Mouse (Mus musculus) heart, adult 18-20 months (tissue): ENCODE results near the gene Macrod1. TPM values are rescaled to one million over a fixed set of nuclear protein-coding genes. Genes with fewer than 3 reads are reported as not detected.
"Not testable (repeated sequence)": the region's sequence is repeated elsewhere in the genome, so short reads cannot be mapped to it uniquely, and the experiment has no call there.

ENCODE experiments used
- DNase-seq, 2 experiments: peaks; one replicate each; pipeline ENCODE4 v3.0.0; 2021 to 2022; ENCODE audit warnings: mixed read lengths in 1 of 2
- total RNA-seq, 2 experiments: library from RNA; stranded (reverse); gene quantifications; 2 replicates each; pipeline ENCODE4 v1.2.3; 2021

The Macrod1 gene
- total RNA-seq, 2 experiments from 2014 or later, result 303 to 332 TPM

GRCm38 (mm10) chr19:7055173-7055572 lies 1.4 kb upstream of the Macrod1 start:
- DNase-seq, result peak; percentile 50 to 57

DNA sequence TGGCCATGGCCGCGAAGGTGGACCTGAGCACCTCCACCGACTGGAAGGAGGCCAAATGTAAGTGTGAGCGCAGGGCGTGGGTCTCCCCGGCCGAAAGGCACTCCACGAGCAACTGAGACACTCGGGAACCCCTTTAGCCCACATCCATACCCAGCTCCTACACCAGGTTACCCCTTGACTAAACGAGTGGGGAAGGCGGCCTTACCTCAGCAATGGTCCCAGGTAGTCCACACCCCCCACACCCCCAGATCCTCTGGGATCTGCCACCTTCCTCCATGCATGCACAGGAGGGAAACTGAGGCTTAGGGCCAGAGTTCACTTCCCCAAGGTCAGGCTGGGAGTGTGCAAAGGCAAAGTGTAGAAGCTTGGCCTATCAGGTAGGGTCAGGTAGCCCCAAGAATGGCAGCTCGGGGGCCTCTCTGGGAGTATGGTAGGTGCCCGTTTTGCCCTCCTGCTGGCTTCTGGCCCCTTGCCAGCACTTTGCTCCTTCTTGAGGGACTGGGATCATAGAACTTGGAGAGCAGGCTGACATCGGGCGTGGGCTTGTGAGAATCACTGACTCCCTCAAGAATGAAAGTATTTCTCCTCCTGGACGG lies 614 bp downstream of the Macrod1 start:
- no peak for DNase-seq

DNA sequence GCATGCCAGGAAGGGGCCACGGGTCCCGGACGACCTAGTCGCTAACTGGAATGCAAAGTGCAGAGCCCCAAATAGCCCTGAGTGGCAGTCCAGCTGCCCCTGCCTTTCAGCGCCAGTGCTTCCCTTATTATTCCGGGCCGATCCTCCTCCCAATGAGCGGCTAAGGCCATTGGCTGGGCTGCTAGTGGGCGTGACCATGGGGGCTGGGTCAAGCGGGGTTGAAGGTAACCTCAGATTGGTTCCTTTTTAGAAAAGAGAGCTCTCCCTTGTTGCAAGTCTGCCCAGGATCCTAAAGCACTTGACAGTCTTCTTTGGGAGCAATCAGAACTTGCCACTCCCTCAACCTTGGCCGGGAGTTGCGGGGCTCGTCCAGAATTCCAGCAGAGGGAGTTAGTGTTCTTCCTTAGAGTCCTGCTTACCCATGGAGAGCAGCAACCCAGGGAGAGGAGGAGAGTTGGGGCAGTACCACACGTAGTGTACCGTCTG lies 1.2 kb downstream of the Macrod1 start:
- DNase-seq, result peak; percentile 94

GRCm38 (mm10) chr19:7058541-7058940 lies 1.9 kb downstream of the Macrod1 start:
- DNase-seq, result no peak

DNA sequence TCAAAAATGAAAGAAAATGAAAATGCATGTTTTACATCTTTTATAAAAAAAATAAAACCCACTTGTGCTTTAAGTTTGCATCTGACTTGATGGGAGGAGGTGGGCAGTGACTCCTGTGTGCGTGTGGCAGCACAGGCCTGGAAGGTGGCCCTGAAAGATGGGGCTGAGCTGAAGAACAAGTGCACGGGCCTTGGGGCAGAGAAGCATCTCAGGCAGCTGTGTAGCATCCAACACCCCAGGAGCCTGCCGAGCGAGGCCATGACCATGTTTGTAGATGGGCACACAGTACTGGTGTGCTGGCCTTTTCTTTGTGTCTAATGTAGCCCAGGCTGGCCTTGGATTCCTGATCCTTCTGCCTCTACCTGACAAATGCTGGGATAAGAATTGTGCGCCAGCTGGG lies 5.5 kb downstream of the Macrod1 start:
- no peak for DNase-seq

DNA sequence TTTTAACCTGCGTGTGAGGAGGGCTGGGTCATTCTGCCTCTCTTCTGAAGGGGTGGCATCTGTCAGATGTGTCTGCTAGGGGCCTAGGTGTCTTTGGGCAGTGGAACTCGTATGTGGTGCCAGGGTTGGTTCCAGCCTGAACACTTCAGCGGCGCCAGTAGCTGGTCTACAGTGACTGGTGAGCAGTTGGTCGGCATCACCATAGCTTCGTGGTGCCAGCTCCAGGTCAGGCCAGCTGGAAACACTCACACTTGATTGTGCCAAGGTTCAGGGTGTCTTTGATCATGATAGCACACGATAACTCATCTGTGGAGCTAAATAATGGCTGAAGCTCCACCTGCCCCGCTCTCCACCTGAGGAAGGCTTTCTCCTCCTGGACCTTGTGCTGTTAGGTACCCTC lies 6.3 kb downstream of the Macrod1 start:
- DNase-seq, result no peak

DNA sequence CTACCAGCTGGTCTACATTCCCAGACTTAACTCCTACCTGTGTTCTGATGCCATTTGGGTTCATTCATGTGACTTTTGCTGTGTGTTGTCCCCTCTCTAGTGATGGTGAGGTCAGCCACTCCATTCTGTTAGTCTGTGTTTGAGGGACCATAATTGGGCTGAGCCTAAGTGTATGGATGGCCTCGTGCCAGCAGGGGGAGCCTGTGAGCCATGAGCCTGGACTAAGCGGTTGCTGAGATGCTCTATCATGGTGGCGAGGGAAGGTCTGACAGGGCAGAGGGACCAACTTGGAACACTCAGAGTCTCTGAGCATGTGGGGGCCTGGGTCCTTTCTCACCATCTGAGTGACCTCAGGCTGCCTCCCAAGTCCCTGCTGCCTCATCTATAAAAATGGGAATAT lies 8.0 kb downstream of the Macrod1 start:
- DNase-seq, result peak; percentile 75 to 91

GRCm38 (mm10) chr19:7066034-7066827 lies 9.6 kb downstream of the Macrod1 start:
- DNase-seq, result peak; percentile 28 to 42

DNA sequence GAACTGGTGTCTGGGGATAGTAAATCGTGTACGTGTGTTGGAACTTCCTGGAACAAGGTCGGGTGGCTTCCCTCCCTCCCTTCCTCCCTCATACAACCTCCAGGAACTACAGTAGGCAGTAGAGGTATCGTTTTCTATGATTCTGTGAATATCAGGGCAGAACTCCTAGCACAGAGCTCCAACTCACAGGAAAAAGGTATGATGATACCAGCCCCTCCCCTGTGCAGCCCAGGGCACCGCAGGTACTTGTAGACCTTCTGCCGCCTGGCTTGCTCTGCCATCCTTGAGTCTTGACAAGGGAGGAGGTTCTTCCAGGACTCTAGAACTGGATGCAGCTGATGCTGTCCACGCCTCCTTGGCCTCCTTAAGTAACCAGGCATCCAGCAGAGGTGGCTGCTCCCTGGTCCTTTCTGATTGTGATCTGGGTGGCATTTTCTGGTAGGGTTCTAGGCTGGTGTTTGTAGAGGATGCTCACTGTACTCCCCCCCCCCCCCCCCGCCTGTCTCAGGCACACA lies 10.3 kb downstream of the Macrod1 start:
- DNase-seq, result no peak

DNA sequence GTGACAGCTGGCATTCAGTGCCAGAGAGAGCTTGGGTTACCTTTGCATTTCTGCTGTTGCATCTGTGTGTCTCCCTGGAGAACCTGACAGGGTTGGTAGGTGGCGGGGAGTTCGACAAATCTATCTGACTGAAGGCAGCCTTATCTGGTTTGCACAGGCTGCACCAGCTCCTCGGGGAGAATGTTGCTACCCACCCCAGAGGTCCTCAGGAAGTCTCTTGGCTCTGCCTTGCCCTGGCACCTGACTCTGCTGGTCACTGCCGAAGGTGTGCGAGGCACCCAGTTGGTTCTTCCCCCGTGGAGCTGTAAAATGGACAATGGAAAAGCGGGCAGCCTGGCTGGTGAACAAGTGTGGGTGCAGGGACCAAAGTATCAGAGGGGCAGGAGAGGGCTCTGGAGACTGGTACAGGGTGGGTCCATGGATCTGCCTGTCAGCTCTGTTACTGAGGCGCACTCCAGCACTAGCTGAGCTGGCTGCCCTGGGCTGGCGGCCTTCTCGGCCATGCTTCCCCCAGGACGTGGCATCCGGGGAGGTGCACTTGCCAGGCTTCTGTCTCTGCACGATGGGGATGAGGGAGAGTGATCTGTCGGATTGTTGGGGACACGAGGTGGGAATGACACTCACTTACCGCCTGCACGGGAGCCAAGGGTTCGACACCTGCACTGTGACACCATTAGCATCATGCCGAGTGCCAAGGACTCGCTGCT lies 10.9 kb downstream of the Macrod1 start:
- no peak for DNase-seq

DNA sequence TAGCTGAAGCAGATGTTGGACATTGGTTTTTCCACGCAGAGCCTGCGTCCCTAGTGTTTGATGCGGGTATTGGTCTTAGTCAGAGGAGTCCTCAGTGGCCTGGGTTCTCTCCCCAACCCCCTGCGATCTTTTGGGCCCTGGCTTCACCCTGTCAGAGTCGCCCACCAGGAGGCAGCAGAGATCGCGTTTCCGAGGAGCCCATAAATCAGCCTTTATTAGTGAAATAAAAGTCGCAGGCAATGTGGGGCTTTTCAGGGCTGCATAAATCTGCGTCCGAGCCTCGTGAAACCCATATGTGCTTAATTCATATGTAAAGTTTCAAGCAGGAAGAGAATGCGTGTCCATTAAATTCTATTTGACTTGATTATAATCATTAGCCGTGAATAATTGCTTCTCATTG lies 11.5 kb downstream of the Macrod1 start:
- peak; percentile 63 to 91 for DNase-seq

- DNase-seq, result no peak
These were observed 12.3 kb downstream of the Macrod1 start for GRCm38 (mm10) chr19:7068661-7069531.

GRCm38 (mm10) chr19:7069781-7070763 lies 13.5 kb downstream of the Macrod1 start:
- peak in 1 of 2 experiments; percentile 42 for DNase-seq

DNA sequence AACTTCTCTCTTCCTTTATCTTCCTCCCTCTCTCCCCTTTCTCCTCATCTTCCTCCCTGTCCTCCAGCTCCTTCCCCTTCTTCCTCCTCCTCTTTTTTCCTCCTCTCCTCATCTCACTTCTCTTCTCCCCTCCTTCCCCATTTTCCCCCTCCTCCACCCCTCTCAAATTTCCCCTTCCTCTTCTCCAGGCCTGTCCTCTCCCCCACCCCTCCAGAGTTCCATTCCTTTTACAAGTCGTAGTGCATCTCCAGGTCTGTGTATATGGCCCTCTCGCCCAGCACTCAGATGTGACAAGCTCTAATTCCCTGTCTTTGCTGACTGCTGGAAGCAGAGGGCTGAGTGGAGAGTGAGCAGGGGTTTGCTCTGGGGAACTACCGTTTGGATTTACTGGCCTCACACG lies 14.2 kb downstream of the Macrod1 start:
- no peak for DNase-seq

GRCm38 (mm10) chr19:7072221-7072620 lies 15.6 kb downstream of the Macrod1 start:
- DNase-seq, result no peak

GRCm38 (mm10) chr19:7073997-7074781 lies 17.6 kb downstream of the Macrod1 start:
- no peak for DNase-seq

DNA sequence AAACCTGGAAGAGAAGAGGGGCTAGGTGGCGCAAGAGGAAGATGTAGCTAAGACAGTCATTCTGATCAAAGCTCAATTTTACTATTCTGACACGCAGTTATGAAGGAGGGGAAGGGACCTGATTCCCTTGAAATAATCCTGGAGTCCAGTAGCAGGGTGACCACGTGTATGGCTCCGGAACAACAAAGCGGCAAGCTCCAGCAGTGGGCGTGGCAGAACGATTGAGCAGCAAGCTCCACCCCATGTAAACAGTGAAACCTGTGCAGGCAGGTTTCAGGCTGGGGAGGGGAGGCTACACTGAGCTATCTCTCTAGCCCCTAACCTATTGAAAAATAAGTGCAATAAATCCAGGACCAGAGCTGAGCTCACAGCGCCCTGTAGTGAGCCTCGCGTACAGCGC lies 18.7 kb downstream of the Macrod1 start:
- not testable (repeated sequence) for DNase-seq

DNA sequence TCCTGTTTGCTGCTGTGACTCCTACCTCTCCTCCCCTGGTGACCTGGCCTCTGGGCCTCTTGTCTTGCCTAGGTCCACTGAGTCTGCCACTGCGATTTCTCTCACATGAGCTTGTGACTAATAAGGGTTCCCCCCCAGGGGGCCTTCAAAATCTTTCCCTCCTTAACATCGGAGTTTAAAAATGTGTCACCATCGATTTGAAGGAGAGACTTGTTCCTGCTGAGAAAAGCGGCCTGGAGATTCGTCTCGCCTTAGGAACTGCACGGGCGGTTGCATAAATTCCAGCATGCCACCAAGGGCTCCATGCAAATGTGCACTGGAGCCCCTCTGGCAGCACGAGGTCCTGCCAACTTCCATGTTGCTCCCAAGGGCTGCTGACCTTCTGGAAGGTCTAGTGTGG lies 21.1 kb downstream of the Macrod1 start:
- no peak for DNase-seq

DNA sequence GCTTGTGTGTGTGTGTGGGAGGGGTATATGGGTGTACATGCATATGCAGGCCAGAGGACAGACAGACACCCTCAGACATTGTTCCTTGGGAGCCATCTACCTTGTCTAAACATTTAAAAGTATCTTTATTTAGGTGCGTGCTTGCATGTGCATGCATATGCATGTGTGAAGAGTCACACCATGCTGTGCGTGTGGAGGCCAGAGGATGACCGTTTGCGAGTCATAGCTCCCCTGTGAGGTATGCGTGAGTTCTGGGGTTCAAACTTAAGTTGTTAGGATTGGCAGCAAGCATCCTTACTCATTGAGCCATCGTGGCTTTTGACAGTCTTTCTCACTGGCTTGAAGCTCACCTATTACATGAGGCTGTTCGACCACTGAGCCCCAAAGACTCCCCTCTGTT lies 21.7 kb downstream of the Macrod1 start:
- no peak for DNase-seq
